Mouse (Mus musculus) limb, embryonic 12.5 days (tissue): ENCODE measurements around the gene Zfp385c. TPM values are rescaled to one million over a fixed set of nuclear protein-coding genes. Genes with fewer than 3 reads are reported as not detected.

ENCODE experiments used
- ATAC-seq: fragments of 200-750 bp; cut with Nextera tagmentation; 2 replicates; pipeline ENCODE4 v1.8.0; 2017; ENCODE audit warnings: low read depth, moderate TSS enrichment; ENCODE audit not compliant: insufficient number of reproducible peaks, insufficient read depth, low FRiP score, low TSS enrichment
- H3K27ac ChIP-seq: fragments of 300-500 bp; sonication (generic); 2 replicates; pipeline ENCODE4 v1.5.1; 2016; ENCODE audit warnings: mild to moderate bottlenecking, moderate library complexity
- H3K27me3 ChIP-seq: fragments of 300-500 bp; sonication (generic); 2 replicates; pipeline ENCODE4 v1.6.1; 2016; ENCODE audit warnings: mild to moderate bottlenecking, moderate library complexity
- H3K36me3 ChIP-seq: fragments of 300-500 bp; sonication (generic); 2 replicates; pipeline ENCODE4 v1.6.1; 2016; ENCODE audit warnings: mild to moderate bottlenecking, moderate library complexity
- H3K4me1 ChIP-seq: fragments of 300-500 bp; sonication (generic); replicated peaks from 2 replicates; pipeline ENCODE4 v1.6.1; 2016
- H3K4me2 ChIP-seq: fragments of 300-500 bp; sonication (generic); 2 replicates; pipeline ENCODE4 v1.6.1; 2016; ENCODE audit warnings: mild to moderate bottlenecking, moderate library complexity
- H3K4me3 ChIP-seq: fragments of 300-500 bp; sonication (generic); replicated peaks from 2 replicates; pipeline ENCODE4 v1.5.1; 2016; ENCODE audit warnings: mild to moderate bottlenecking
- H3K9ac ChIP-seq: fragments of 300-500 bp; sonication (generic); replicated peaks from 2 replicates; pipeline ENCODE4 v1.6.1; 2016; ENCODE audit warnings: mild to moderate bottlenecking, moderate library complexity
- H3K9me3 ChIP-seq: fragments of 300-500 bp; sonication (generic); 2 replicates; pipeline ENCODE4 v1.6.1; 2016; ENCODE audit warnings: mild to moderate bottlenecking, moderate library complexity
- WGBS: fragments of 180-500 bp; shearing (Covaris S2); methylation state at CpG from one replicate; pipeline ENCODE4 v1.1.7; 2016; 5-methylcytosine and 5-hydroxymethylcytosine counted together
- polyA plus RNA-seq: library from polyadenylated mRNA; unstranded; fragments of >200 nt; fragmentation: Nextera tagmentation; extraction: Ambion mirVana; gene quantifications from 2 replicates; pipeline ENCODE4 v1.2.1, GENCODE M21; 2016

Gene Zfp385c
- polyA plus RNA-seq, 1 experiment from 2014 or later, result 0.70 TPM

- H3K27me3 ChIP-seq, result no peaks in the 10 kb centered on the region
- no peak for ATAC-seq
- no peak overlapping the region for H3K9ac ChIP-seq
- H3K9me3 ChIP-seq, result no peaks in the 10 kb centered on the region
- H3K36me3 ChIP-seq, result peaks cover 39% of the 10 kb centered on the region; the same call in 1 of the 2 replicates
- H3K4me1 ChIP-seq, result no peaks in the 10 kb centered on the region
- no peak overlapping the region for H3K4me3 ChIP-seq
- H3K27ac ChIP-seq, result no peak overlapping the region
- 86% methylated on average over 9 of the region's 9 CpGs for WGBS
- H3K4me2 ChIP-seq, result no peak overlapping the region
These were observed 82.1 kb downstream of the Zfp385c start for GRCm38 (mm10) chr11:100609997-100610680.

DNA sequence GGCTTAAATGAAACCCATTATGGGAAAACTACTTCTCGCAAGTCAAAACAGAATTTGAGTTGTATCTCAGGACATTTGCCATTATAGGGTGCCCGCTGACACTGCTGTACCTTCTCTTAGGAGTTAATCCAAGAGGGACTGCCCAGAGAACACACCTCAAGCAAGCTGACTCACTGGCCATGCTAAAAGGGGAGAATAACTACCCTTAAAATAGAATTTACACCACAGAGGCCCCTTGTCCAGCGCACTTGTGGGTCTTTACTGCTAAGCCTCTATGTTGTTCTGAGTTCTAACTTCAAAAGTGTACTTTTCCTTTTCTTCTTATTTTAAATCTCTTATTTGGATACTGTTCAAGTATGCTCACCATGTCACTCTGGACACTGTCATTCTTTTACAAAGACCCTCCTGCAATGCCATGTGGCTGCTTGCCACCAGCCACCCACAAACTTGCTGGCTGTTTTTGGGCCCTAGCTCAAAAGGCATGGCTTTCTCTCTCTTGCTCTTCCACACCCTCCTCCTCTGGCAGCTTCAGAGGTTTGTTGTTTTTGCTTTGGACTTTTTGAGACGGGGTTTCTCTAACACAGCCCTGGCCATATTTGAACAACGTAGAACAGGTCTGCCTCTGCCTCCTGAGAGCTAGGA lies 82.8 kb downstream of the Zfp385c start:
- no peak for ATAC-seq
- WGBS, result 95% methylated on average over 5 of the region's 5 CpGs
- peaks cover 39% of the 10 kb centered on the region; the same call in 1 of the 2 replicates for H3K36me3 ChIP-seq

DNA sequence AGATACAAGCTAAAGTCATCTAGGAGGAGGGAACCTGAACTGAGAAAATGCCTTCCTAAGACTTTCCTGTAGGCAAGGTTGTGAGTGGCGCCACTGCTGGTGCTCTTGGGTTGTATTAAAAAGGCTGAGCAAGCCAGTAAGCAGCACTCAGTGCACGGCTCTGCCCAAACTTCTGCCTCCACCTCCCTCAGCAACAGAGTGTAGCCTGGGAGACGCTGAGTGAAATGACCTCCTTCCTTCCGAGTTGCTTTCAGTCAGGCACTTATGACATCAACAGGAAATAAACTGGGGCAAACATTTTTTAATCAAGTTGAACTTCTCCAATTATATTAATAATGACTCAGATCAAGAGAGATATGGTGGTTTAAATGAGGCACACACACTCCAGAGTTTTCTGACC lies 83.5 kb downstream of the Zfp385c start:
- H3K27ac ChIP-seq, result no peak overlapping the region
- H3K9ac ChIP-seq, result no peak overlapping the region
- WGBS, result 76% methylated on average over 4 of the region's 4 CpGs
- no peaks in the 10 kb centered on the region for H3K9me3 ChIP-seq
- no peak overlapping the region for H3K4me3 ChIP-seq
- no peaks in the 10 kb centered on the region for H3K27me3 ChIP-seq
- H3K4me2 ChIP-seq, result no peak overlapping the region
- H3K4me1 ChIP-seq, result peaks cover 4% of the 10 kb centered on the region
- ATAC-seq, result no peak
- peaks cover 39% of the 10 kb centered on the region; the same call in 1 of the 2 replicates for H3K36me3 ChIP-seq

More for the DNA sequence above, 82.8 kb downstream of the Zfp385c start:
- H3K4me1 ChIP-seq, result peaks cover 2% of the 10 kb centered on the region
- no peak overlapping the region for H3K4me2 ChIP-seq
- H3K4me3 ChIP-seq, result no peak overlapping the region
- no peak overlapping the region for H3K27ac ChIP-seq
- no peak overlapping the region for H3K9ac ChIP-seq
- no peaks in the 10 kb centered on the region for H3K27me3 ChIP-seq
- no peaks in the 10 kb centered on the region for H3K9me3 ChIP-seq

DNA sequence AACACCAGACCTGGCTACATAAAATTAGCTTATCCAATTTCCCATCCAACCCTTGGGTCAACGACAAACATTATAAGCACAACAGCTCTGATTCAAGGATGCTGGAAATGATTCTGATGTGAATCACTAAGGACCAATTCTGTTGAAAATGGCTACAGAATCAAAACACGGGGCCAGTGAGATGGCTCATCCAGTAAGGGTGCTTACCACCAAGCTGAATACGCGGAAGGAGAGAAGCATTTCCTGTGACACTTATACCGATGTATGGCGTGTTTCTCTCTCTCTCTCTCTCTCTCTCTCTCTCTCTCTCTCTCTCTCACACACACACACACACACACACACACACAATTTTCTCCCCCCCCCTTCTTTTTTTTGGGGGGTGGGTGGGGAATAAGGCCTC lies 85.1 kb downstream of the Zfp385c start:
- H3K27me3 ChIP-seq, result no peaks in the 10 kb centered on the region
- no peak for ATAC-seq
- H3K4me2 ChIP-seq, result no peak overlapping the region
- 94% methylated on average over 6 of the region's 6 CpGs for whole genome bisulfite sequencing
- H3K36me3 ChIP-seq, result peaks cover 44% of the 10 kb centered on the region
- H3K4me3 ChIP-seq, result no peak overlapping the region
- no peak overlapping the region for H3K9ac ChIP-seq
- peaks cover 4% of the 10 kb centered on the region for H3K4me1 ChIP-seq
- no peaks in the 10 kb centered on the region for H3K9me3 ChIP-seq
- no peak overlapping the region for H3K27ac ChIP-seq

DNA sequence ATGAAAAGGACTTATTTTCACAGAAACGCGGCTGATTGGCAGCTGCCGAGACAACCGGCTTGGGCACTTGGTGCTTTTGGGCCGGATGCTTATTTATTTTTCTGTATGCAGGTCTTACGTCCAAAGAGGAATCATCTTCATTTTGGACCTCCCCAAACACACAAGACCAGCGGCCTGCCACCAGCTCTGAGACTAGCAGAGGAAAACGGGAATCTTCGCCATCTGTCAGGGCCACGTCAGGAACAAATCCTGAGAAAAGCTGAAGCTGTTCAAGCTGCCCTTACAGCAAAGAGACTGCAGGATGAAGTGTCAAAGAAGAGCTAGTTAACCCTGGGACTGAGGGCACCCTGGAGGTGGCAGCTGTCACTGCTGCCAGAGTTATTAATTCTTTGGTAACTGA lies 86.8 kb downstream of the Zfp385c start:
- WGBS, result 90% methylated on average over 10 of the region's 10 CpGs
- H3K27ac ChIP-seq, result 0 out of 2 replicates have a peak overlapping the region, but pooled peaks have one; percentile 12
- H3K9ac ChIP-seq, result no peak overlapping the region
- peaks cover 46% of the 10 kb centered on the region for H3K36me3 ChIP-seq
- no peaks in the 10 kb centered on the region for H3K27me3 ChIP-seq
- H3K9me3 ChIP-seq, result no peaks in the 10 kb centered on the region
- H3K4me1 ChIP-seq, result peaks cover 4% of the 10 kb centered on the region
- H3K4me2 ChIP-seq, result no peak overlapping the region
- H3K4me3 ChIP-seq, result no peak overlapping the region
- ATAC-seq, result no peak

DNA sequence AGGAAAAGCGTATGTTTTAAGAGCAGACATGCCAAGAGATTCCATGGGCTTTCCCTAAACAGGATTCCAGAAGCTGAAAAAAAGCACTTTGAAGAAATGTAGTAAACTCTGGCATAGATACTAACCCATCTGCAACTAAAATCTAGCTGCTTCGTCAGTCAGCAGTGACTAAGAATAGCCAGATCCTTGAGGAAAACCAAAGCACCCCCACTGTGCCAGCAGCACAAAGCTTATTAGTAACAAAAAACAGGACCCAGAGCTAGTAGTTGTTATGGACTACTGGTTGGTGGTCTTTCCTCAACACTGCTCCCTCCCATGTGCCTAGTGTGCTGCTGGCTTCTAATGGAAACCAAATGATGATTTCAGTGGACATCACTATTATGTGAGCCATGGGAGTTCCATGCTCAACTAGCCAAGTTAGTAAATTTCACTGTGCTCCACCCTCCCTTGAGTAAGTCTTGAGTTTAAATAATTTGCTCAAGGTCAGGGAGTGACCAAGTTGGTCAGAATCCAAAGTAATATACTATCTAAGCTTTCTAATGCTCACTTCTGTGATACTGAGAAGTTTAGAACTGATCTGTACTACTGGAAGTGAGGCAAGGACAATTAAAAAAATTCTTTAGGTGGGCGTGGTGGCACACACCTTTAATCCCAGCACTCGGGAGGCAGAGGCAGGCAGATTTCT lies 87.8 kb downstream of the Zfp385c start:
- no peak overlapping the region for H3K9ac ChIP-seq
- H3K36me3 ChIP-seq, result peaks cover 56% of the 10 kb centered on the region
- H3K4me2 ChIP-seq, result no peak overlapping the region
- no peak for ATAC-seq
- H3K4me3 ChIP-seq, result no peak overlapping the region
- no peaks in the 10 kb centered on the region for H3K27me3 ChIP-seq
- 73% methylated on average over 4 of the region's 4 CpGs for WGBS
- H3K27ac ChIP-seq, result no peak overlapping the region
- peaks cover 4% of the 10 kb centered on the region for H3K4me1 ChIP-seq
- no peaks in the 10 kb centered on the region for H3K9me3 ChIP-seq

- Histone ChIP-seq H3K4me2 (no peak overlapping the region), H3K27me3 (no peaks in the 10 kb centered on the region), H3K36me3 (peaks cover 61% of the 10 kb centered on the region), H3K9me3 (no peaks in the 10 kb centered on the region), H3K4me3 (no peak overlapping the region), H3K4me1 (peaks cover 4% of the 10 kb centered on the region), H3K27ac (no peak overlapping the region), H3K9ac (no peak overlapping the region)
- WGBS, result 79% methylated on average over 8 of the region's 8 CpGs
- ATAC-seq, result no peak
These were observed 88.4 kb downstream of the Zfp385c start for GRCm38 (mm10) chr11:100603813-100604212.

DNA sequence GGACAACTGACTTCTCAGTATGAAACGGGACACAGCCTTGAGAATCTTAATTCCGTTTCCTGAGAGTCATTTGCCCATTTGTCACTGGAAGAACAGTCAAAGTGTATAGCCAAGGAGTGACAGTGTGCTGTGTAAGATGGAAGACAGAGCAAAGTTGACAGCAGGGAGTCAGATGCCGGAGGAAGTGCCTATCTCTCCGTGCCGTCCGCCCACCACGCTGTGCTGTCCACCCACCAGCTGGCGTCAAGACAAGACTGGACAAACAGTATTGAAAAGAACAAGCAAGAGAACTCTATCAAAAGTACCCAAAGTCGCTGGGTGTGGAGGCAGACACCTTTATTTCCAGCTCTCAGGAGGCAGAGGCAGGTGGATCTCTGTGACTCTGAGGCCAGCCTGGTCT lies 89.1 kb downstream of the Zfp385c start:
- Histone ChIP-seq H3K9ac (no peak overlapping the region), H3K4me3 (no peak overlapping the region), H3K4me1 (peaks cover 4% of the 10 kb centered on the region), H3K4me2 (no peak overlapping the region), H3K9me3 (no peaks in the 10 kb centered on the region), H3K36me3 (peaks cover 61% of the 10 kb centered on the region), H3K27ac (no peak overlapping the region), H3K27me3 (no peaks in the 10 kb centered on the region)
- no peak for ATAC-seq
- WGBS, result 93% methylated on average over 9 of the region's 9 CpGs

- H3K9ac ChIP-seq, result no peak overlapping the region
- H3K27ac ChIP-seq, result no peak overlapping the region
- H3K9me3 ChIP-seq, result no peaks in the 10 kb centered on the region
- no peak overlapping the region for H3K4me2 ChIP-seq
- no peaks in the 10 kb centered on the region for H3K27me3 ChIP-seq
- no peak overlapping the region for H3K4me3 ChIP-seq
- peaks cover 66% of the 10 kb centered on the region for H3K36me3 ChIP-seq
- H3K4me1 ChIP-seq, result peaks cover 4% of the 10 kb centered on the region
- 96% methylated on average over 3 of the region's 3 CpGs for WGBS
- ATAC-seq, result no peak
These were observed 90.9 kb downstream of the Zfp385c start for GRCm38 (mm10) chr11:100601372-100601771.

DNA sequence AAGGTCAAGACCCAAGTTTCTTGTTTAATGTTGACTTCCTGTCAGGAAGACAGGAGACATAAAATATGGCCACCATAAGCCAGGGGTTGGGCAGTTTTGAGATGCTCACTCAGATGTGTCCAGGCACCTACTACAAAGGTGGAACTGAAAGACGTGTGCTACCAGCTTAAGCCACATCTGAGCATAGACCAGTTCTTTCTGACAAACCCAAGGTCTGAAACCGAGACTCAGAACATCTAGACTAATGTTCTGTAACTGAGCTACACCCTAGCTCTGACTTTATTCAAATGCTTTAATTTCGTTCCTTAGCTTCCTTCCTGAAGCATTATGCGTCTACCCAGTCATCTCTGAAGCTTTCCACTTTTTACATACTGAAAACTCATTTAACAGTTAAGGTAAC lies 94.2 kb downstream of the Zfp385c start:
- ATAC-seq, result no peak
- H3K4me2 ChIP-seq, result no peak overlapping the region
- H3K4me1 ChIP-seq, result no peaks in the 10 kb centered on the region
- H3K36me3 ChIP-seq, result peaks cover 91% of the 10 kb centered on the region
- 88% methylated on average over 4 of the region's 4 CpGs for WGBS
- H3K27ac ChIP-seq, result no peak overlapping the region
- no peak overlapping the region for H3K4me3 ChIP-seq
- H3K9me3 ChIP-seq, result no peaks in the 10 kb centered on the region
- H3K9ac ChIP-seq, result no peak overlapping the region
- no peaks in the 10 kb centered on the region for H3K27me3 ChIP-seq

GRCm38 (mm10) chr11:100595533-100595932 lies 96.7 kb downstream of the Zfp385c start:
- H3K4me2 ChIP-seq, result no peak overlapping the region
- H3K9ac ChIP-seq, result no peak overlapping the region
- peaks cover 100% of the 10 kb centered on the region for H3K36me3 ChIP-seq
- no peak overlapping the region for H3K27ac ChIP-seq
- no peaks in the 10 kb centered on the region for H3K27me3 ChIP-seq
- ATAC-seq, result no peak
- 77% methylated on average over 4 of the region's 4 CpGs for WGBS
- H3K4me3 ChIP-seq, result no peak overlapping the region
- H3K9me3 ChIP-seq, result no peaks in the 10 kb centered on the region
- H3K4me1 ChIP-seq, result no peaks in the 10 kb centered on the region
